Mouse (Mus musculus): Measurements from ENCODE around the gene Tmem114.

- TF ChIP-seq POLR2A (IDR thresholded peaks at IDR 0.05; ENCODE audit: insufficient read depth, low read length) (no peak), CTCF (IDR thresholded peaks at IDR 0.05; ENCODE audit: low read depth, low read length) (peak; percentile 37)
Measured at GRCm38 (mm10) chr16:8412213-8412612, 12.7 kb downstream of the Tmem114 start.

All from ES-Bruce4 (cell line).